In genomic region chr7:141924917-141925316, GRCm38 (mm10) we compare ENCODE assay signal across 8 mouse cellular contexts. TPM values are rescaled to one million over a fixed set of nuclear protein-coding genes. Genes with fewer than 3 reads are reported as not detected.
DNase-seq lines count a peak whose midpoint lies in the region; ATAC-seq and TF ChIP-seq lines count a peak whose summit lies in the region.

No protein-coding gene starts in this region.

- 0 out of 2 replicates have a peak overlapping the region, but pooled peaks have one; percentile 20 for H3K9ac ChIP-seq in midbrain, embryonic 11.5 days (ENCODE audit: low read length)
- no peak overlapping the region for H3K9ac ChIP-seq in midbrain, embryonic 15.5 days
- H3K9ac ChIP-seq in liver, embryonic 14.5 days (replicated peaks), result no peak overlapping the region

- peak; percentile 69; the same call in 1 of the 2 replicates for ATAC-seq in midbrain, embryonic 11.5 days (ENCODE audit: low FRiP score)
- no peak for ATAC-seq in midbrain, embryonic 15.5 days (replicated peaks)
- peak; percentile 62 to 72 for ATAC-seq in hematopoietic stem cell, adult 5-6 weeks (replicated peaks in 1 of 2; ENCODE audit: insufficient read depth in 1 of 2, low FRiP score in 2 of 2, low TSS enrichment in 1 of 2, low read depth in 1 of 2, poor library complexity in 2 of 2, severe bottlenecking in 2 of 2)
- no peak for ATAC-seq in liver, embryonic 14.5 days (ENCODE audit: insufficient read depth)

- no peaks in the 10 kb centered on the region for H3K9me3 ChIP-seq in midbrain, embryonic 11.5 days (ENCODE audit: control insufficient read depth, low read length)
- no peaks in the 10 kb centered on the region for H3K9me3 ChIP-seq in midbrain, embryonic 15.5 days
- H3K9me3 ChIP-seq in liver, embryonic 14.5 days (ENCODE audit: control insufficient read depth, low read length), result no peaks in the 10 kb centered on the region

- no peaks in the 10 kb centered on the region for H3K36me3 ChIP-seq in midbrain, embryonic 11.5 days (ENCODE audit: control insufficient read depth, insufficient read depth, low read length)
- H3K36me3 ChIP-seq in midbrain, embryonic 15.5 days (replicated peaks), result no peaks in the 10 kb centered on the region
- H3K36me3 ChIP-seq in liver, embryonic 14.5 days (replicated peaks; ENCODE audit: control insufficient read depth, insufficient read depth, low read depth), result no peaks in the 10 kb centered on the region

- no peak overlapping the region for H3K4me2 ChIP-seq in midbrain, embryonic 11.5 days
- no peak overlapping the region for H3K4me2 ChIP-seq in midbrain, embryonic 15.5 days
- H3K4me2 ChIP-seq in liver, embryonic 14.5 days (ENCODE audit: low read depth), result no peak overlapping the region

- H3K4me3 ChIP-seq in midbrain, embryonic 11.5 days (ENCODE audit: low read depth, low read length), result no peak overlapping the region
- no peak overlapping the region for H3K4me3 ChIP-seq in midbrain, embryonic 15.5 days
- no peak overlapping the region for H3K4me3 ChIP-seq in liver, embryonic 14.5 days (ENCODE audit: insufficient read depth in 1 of 2, low read depth in 2 of 2, low read length in 2 of 2)

- TF ChIP-seq CTCF in liver, embryonic 14.5 days (IDR thresholded peaks at IDR 0.05; ENCODE audit: low read depth), result peak; percentile 95

- no peak for TF ChIP-seq EP300 in liver, embryonic 14.5 days (IDR thresholded peaks at IDR 0.05; ENCODE audit: low read depth)

- no peaks in the 10 kb centered on the region for H3K27me3 ChIP-seq in midbrain, embryonic 11.5 days (ENCODE audit: control insufficient read depth, insufficient read depth, low read length)
- H3K27me3 ChIP-seq in midbrain, embryonic 15.5 days (replicated peaks), result no peaks in the 10 kb centered on the region
- no peaks in the 10 kb centered on the region for H3K27me3 ChIP-seq in liver, embryonic 14.5 days (ENCODE audit: control insufficient read depth, insufficient read depth, low read length)

- peak; percentile 98 for DNase-seq in midbrain, embryonic 11.5 days (ENCODE audit: low spot score, missing footprints)
- peak; percentile 84 for DNase-seq in adrenal gland, postnatal 25 days
- peak; percentile 76 for DNase-seq in embryo, embryonic 9.5 days (ENCODE audit: extremely low spot score)
- peak in 2 of 3 experiments; percentile 17 to 28 for DNase-seq in liver, embryonic 14.5 days (ENCODE audit: low read depth in 3 of 3, low spot score in 3 of 3)
- DNase-seq in retina, adult 2 months (ENCODE audit: low read depth, low spot score), result peak; percentile 61
- peak; percentile 68 for DNase-seq in thymus, postnatal 25 days

- no peak overlapping the region for H3K27ac ChIP-seq in midbrain, embryonic 11.5 days (ENCODE audit: low read depth, low read length)
- H3K27ac ChIP-seq in midbrain, embryonic 15.5 days, result no peak overlapping the region
- no peak overlapping the region for H3K27ac ChIP-seq in liver, embryonic 14.5 days

- 10% methylated on average over 7 of the region's 7 CpGs for WGBS in midbrain, embryonic 11.5 days
- WGBS in midbrain, embryonic 15.5 days, result 7% methylated on average over 7 of the region's 7 CpGs
- WGBS in liver, embryonic 14.5 days (ENCODE audit: insufficient replicate concordance), result 5% methylated on average over 7 of the region's 7 CpGs

- H3K4me1 ChIP-seq in midbrain, embryonic 11.5 days (ENCODE audit: control insufficient read depth, insufficient read depth, low read length), result peaks cover 3% of the 10 kb centered on the region; the same call in 1 of the 2 replicates
- no peaks in the 10 kb centered on the region for H3K4me1 ChIP-seq in midbrain, embryonic 15.5 days
- no peaks in the 10 kb centered on the region for H3K4me1 ChIP-seq in liver, embryonic 14.5 days (replicated peaks; ENCODE audit: control insufficient read depth in 2 of 2, insufficient read depth in 2 of 2, low read length in 1 of 2)

RNA-seq across cellular contexts. Expression of gene Tollip, which starts 6.6 kb away (rescaled TPM):
- 55.5 and 56.4 TPM in 2 replicates for polyA plus RNA-seq in midbrain, embryonic 11.5 days (2014; fragmentation: Nextera tagmentation; extraction: Ambion mirVana)
- polyA plus RNA-seq in midbrain, embryonic 15.5 days (2015; fragmentation: Nextera tagmentation; extraction: Ambion mirVana), result 82.6 TPM in 2 replicates
- 50.6 and 53.8 TPM in 2 replicates for total RNA-seq in adrenal gland, postnatal 25 days (2021)
- total RNA-seq in hematopoietic stem cell, adult 5-6 weeks (2017), result 30.4 and 30.8 TPM in 2 replicates
- 13.5 and 15.3 TPM in 2 replicates for polyA plus RNA-seq in liver, embryonic 14.5 days (2012; rRNA removed)
- polyA plus RNA-seq in liver, embryonic 14.5 days (2014; fragmentation: Nextera tagmentation; extraction: Ambion mirVana), result 18.0 and 19.7 TPM in 2 replicates

RNA-seq across cellular contexts. Expression of gene Brsk2, which starts 24.6 kb away (rescaled TPM):
- 9.9 and 11.4 TPM in 2 replicates for polyA plus RNA-seq in midbrain, embryonic 11.5 days (2014; fragmentation: Nextera tagmentation; extraction: Ambion mirVana)
- 24.7 and 25.9 TPM in 2 replicates for polyA plus RNA-seq in midbrain, embryonic 15.5 days (2015; fragmentation: Nextera tagmentation; extraction: Ambion mirVana)
- total RNA-seq in adrenal gland, postnatal 25 days (2021), result 1.1 and 1.7 TPM in 2 replicates
- total RNA-seq in hematopoietic stem cell, adult 5-6 weeks (2017), result not detected in 2 replicates
- 0.03 and 0.29 TPM in 2 replicates for polyA plus RNA-seq in liver, embryonic 14.5 days (2012; rRNA removed)
- polyA plus RNA-seq in liver, embryonic 14.5 days (2014; fragmentation: Nextera tagmentation; extraction: Ambion mirVana), result 0.05 and 0.10 TPM in 2 replicates

Comparison
In these comparisons a context has a peak if more than half of its experiments do, and no peak if none do; other contexts are left out.
1. ATAC-seq: peak in midbrain, embryonic 11.5 days (single experiment) and hematopoietic stem cell, adult 5-6 weeks (2 of 2); none in midbrain, embryonic 15.5 days (single experiment) and liver, embryonic 14.5 days (single experiment).
2. DNase-seq: peak in every context shown above with its lines; median percentile 98 in midbrain, embryonic 11.5 days; 84 in adrenal gland, postnatal 25 days; 76 in embryo, embryonic 9.5 days; 68 in thymus, postnatal 25 days; 61 in retina, adult 2 months; 22 in liver, embryonic 14.5 days.